Mouse (Mus musculus): Measurements from ENCODE around the gene Mief1. TPM values are rescaled to one million over a fixed set of nuclear protein-coding genes. Genes with fewer than 3 reads are reported as not detected.

Mief1 gene
- polyA plus RNA-seq, 1 experiment = 15.6 TPM

DNA sequence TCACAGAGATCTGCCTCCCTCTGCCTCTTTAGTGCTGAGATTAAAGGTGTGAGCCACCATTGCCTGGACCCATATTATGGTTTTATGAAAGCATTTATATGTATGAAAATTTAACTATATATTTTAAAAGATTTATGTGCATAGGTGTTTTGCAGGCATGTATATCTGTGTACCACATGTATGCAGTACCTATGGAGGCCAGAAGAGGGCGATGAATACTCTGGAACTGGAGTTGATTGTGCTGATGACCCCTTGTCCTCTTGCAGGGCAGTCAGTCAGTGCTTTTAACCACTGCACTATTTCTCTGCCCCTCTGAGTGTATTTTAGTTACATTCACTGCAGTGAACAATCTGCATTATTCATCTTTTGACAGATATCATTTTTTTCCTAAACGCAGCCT, 8.0 kb upstream of the Mief1 start:
- peak in 1 of 2 experiments; percentile 56 for DNase-seq (ENCODE audit: extremely low spot score in 1 of 2, low spot score in 1 of 2)

DNA sequence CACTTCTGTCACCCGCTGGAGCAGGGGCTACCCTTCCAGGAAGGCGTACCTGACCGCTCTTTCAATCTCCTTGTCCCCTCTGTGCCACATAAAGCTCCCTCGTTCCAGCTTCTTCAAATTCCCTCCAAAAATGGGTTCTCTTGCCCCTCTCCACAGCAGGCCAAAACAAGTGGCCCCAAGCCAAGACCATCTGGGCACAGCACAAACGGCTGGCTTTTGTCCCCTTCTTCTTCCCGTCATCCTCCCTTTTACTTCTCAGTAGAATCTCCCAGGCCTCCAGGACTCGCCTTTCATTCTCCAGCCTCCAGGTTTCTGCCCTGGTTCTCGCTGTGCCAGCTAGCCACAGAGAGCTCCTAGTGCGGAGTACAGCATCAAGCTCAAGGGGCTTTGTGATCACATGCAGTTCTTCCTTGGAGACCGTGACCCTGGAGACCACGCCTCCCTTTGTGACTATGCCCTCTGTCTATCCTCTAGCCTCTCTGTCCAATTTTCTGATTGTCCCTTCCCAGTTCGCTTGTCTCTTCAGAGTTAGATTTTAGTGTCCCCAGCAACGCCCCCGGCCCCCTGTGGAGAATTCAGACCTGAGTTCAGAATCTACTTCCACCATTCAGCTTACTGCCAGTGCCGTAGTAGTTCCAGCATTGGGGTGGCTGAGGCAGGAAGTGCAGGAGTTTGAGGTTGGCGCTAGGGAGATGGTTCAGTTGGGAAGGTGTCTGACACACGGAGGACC, 5.6 kb upstream of the Mief1 start:
- no peak for DNase-seq (ENCODE audit: extremely low spot score in 1 of 2, low spot score in 1 of 2)

DNA sequence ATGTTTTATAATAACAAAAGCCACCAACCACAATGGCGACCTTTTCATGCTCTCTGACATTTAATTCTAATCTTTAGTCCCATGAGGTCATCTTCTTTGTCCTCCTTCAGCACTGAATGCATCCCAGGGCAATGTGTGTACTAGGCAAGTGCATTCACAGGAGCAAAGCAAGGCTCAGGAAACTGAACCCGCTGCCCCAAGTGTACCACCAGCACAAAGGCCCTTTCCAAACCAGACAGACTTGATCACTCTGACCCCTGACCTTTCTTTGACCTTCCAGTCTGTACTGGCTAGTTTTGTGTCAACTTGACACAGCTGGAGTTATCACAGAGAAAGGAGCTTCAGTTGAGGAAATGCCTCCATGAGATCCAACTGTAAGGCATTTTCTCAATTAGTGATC, 1.5 kb upstream of the Mief1 start:
- DNase-seq (ENCODE audit: extremely low spot score in 1 of 2, low spot score in 1 of 2) = no peak

- no peak for DNase-seq (ENCODE audit: extremely low spot score in 1 of 2, low spot score in 1 of 2)
Measured at GRCm38 (mm10) chr15:80233053-80233452, 765 bp upstream of the Mief1 start.

DNA sequence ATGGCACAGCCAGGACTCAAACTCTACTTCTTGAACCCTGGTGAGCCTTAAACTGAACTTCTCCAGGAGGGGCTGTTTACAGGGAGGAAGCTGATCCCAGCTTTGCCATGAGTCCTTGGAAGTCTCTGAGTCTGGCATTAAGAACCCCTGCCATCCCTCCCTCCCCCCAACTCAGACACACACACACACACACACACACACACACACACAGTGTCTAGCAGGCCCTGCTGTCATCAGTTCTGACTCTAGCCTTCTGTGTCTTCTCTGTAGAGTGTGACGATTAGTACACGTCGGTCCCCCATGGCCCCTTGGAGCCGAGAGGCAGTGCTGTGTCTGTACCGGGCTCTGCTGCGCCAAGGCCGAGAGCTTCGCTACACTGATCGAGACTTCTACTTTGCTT, 1.7 kb downstream of the Mief1 start, which contains the start of gene AC140267.1:
TSS of gene AC140267.1 (plus strand) at position 301 of the 400 bp plus-strand sequence.
- DNase-seq (ENCODE audit: extremely low spot score in 1 of 2, low spot score in 1 of 2) = no peak

- DNase-seq (ENCODE audit: extremely low spot score in 1 of 2, low spot score in 1 of 2) = no peak
Measured at GRCm38 (mm10) chr15:80248135-80248534, 14.3 kb downstream of the Mief1 start.

DNA sequence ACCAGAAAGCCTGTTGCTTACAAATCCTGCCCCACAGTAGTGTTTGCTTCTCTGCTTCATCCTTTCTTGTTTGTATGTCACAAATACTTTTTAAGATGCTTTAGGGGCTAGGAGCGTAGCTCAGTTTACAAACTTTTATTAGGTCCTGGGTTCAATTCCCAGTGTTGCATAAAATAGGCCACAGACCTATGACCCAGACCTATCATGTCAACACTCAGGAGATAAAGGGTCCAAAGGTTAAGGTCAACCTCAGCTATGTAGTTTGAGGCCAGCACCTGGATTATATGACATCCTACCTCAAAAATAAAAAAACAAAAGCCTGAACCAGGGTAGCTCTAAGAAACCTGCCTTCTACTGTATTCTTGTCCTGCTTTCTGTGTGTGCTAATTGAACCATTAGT, 14.8 kb downstream of the Mief1 start:
- no peak for DNase-seq (ENCODE audit: extremely low spot score in 1 of 2, low spot score in 1 of 2)

- DNase-seq (ENCODE audit: extremely low spot score in 1 of 2, low spot score in 1 of 2) = no peak
Measured at GRCm38 (mm10) chr15:80249672-80250071, 15.9 kb downstream of the Mief1 start.

DNA sequence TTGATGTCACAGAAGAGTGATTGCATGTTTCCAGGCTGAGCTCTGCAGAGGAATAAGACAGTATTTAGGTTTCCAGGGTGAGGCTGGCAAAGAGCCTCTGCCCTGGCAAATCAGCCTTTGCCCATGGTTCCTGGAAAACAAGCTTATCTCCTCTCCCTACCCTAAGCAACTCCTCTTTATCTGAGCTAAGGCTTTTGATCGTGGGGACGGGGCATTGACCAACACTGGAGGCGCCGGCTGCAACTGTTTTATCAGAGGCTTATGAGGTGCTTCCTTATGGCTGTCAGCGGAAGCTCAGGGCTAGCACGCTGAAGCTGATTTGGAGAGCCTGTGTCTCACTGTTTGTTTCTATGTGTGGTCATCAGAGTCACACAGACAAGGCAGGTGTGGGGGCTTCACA, 16.8 kb downstream of the Mief1 start:
- DNase-seq (ENCODE audit: extremely low spot score in 1 of 2, low spot score in 1 of 2) = no peak

GRCm38 (mm10) chr15:80253530-80253929, 19.7 kb downstream of the Mief1 start:
- no peak for DNase-seq (ENCODE audit: extremely low spot score in 1 of 2, low spot score in 1 of 2)

GRCm38 (mm10) chr15:80254207-80254606, 20.4 kb downstream of the Mief1 start:
- peak in 1 of 2 experiments; percentile 56 for DNase-seq (ENCODE audit: extremely low spot score in 1 of 2, low spot score in 1 of 2)

- DNase-seq (ENCODE audit: extremely low spot score in 1 of 2, low spot score in 1 of 2) = peak; percentile 99
Measured at GRCm38 (mm10) chr15:80254847-80255645, 21.2 kb downstream of the Mief1 start, which contains the start of gene Atf4. Gene Atf4 (plus strand): TSS chr15:80255184.

- DNase-seq (ENCODE audit: extremely low spot score in 1 of 2, low spot score in 1 of 2) = peak in 1 of 2 experiments; percentile 63
Measured at GRCm38 (mm10) chr15:80255646-80256121, 21.9 kb downstream of the Mief1 start.

- DNase-seq (ENCODE audit: extremely low spot score in 1 of 2, low spot score in 1 of 2) = peak in 1 of 2 experiments; percentile 27
Measured at GRCm38 (mm10) chr15:80256242-80256641, 22.4 kb downstream of the Mief1 start.

- DNase-seq (ENCODE audit: extremely low spot score in 1 of 2, low spot score in 1 of 2) = no peak
Measured at GRCm38 (mm10) chr15:80256656-80257601, 23.1 kb downstream of the Mief1 start.

- no peak for DNase-seq (ENCODE audit: extremely low spot score in 1 of 2, low spot score in 1 of 2)
Measured at GRCm38 (mm10) chr15:80257602-80258239, 23.9 kb downstream of the Mief1 start.

DNA sequence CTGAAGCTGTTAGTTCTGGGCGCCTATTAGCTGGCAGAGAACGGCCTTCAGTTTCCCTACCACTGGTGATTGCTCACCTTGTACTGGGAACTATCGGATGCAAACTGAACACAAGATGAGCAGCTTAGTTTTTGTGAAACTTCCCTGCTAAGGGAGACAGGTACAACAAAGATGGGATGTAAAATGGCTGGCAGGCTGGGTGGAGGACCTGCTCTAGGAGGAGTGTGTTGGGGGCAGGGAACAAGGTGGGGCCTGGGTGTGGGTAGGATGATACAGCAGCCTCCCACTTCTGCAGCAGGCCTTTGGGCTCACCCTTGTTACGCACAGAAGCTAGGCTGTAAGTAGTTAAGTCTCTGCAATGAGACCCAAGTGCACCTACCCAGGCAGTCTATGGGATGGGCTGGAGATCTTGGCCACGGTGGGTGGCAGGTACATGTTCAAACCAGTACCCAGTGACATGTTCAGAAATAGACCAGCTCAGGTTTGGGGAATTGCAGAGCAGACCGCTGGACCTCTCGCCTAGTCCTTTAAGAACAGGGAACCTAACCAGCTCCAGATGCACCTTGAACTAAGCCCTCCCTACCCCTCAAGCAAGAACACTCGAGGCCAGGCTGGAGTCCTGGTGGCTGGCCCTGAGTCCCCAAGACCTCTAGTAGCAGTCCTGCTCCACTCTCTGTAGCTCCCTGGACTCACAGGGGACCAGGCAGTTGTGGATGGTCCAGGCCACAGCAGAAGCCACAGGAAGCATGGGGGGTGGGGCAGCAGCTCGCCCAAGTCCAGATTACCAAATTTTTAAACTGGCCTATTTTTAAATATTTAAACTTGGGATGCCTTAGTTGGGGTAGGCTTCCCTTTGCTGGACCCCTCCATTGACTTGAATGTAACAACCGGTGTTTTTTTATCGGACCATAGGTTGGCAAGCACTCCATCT, 24.7 kb downstream of the Mief1 start:
- DNase-seq (ENCODE audit: extremely low spot score in 1 of 2, low spot score in 1 of 2) = no peak

DNA sequence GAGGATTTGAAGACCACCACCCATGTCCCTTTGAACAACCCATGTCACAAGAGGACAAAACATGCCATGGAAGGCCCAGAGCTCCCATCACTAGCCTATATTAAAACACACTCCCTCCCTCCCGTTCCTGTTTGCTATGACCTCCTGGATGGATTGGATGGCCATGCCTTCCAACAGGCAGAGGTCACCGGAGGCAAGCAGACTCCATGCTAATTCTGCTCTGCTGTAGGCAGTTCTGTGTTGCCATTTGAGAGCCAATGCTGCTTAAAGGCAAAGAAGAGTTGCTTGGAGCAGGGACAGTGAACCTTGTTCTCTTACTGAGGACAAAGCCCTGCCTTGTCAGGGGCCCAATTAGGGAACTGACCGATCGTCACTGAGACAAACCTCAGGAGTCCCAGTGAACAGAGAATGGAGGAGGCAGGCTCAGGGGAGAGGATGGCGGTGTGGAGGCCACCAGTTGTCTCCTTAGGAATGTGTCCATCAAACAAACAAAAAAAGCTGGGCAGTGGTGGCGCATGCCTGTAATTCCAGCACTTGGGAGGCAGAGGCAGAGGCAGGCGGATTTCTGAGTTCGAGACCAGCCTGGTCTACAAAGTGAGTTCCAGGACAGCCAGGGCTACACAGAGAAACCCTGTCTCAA, 25.7 kb downstream of the Mief1 start:
- DNase-seq (ENCODE audit: extremely low spot score in 1 of 2, low spot score in 1 of 2) = no peak
